Mouse (Mus musculus) intestine, embryonic 16.5 days (tissue): Measurements from ENCODE around the gene Iqgap2. TPM values are rescaled to one million over a fixed set of nuclear protein-coding genes. Genes with fewer than 3 reads are reported as not detected.

Experiments used
- ATAC-seq: fragments of 200-750 bp; cut with Nextera tagmentation; 2 replicates; pipeline ENCODE4 v1.8.0; 2017; ENCODE audit warnings: moderate TSS enrichment, moderate library complexity
- H3K27ac ChIP-seq: fragments of 300-500 bp; sonication (generic); 2 replicates; pipeline ENCODE4 v1.5.1; 2014; ENCODE audit warnings: mild to moderate bottlenecking, low read length
- H3K27me3 ChIP-seq: fragments of 300-500 bp; sonication (generic); replicated peaks from 2 replicates; pipeline ENCODE4 v1.6.1; 2014; ENCODE audit warnings: low read length, control low read depth, mixed read lengths; ENCODE audit not compliant: control insufficient read depth, insufficient read depth
- H3K36me3 ChIP-seq: fragments of 300-500 bp; sonication (generic); 2 replicates; pipeline ENCODE4 v1.6.1; 2014; ENCODE audit warnings: low read length, control low read depth; ENCODE audit not compliant: control insufficient read depth, insufficient read depth
- H3K4me1 ChIP-seq: fragments of 300-500 bp; sonication (generic); 2 replicates; pipeline ENCODE4 v1.6.1; 2014; ENCODE audit warnings: low read length, control low read depth, mixed read lengths; ENCODE audit not compliant: control insufficient read depth, insufficient read depth
- H3K4me2 ChIP-seq: fragments of 300-500 bp; sonication (generic); 2 replicates; pipeline ENCODE4 v1.6.1; 2014; ENCODE audit warnings: low read depth, low read length, control low read depth
- H3K4me3 ChIP-seq: fragments of 300-500 bp; sonication (generic); 2 replicates; pipeline ENCODE4 v1.5.1; 2014; ENCODE audit warnings: mild to moderate bottlenecking, low read length
- H3K9ac ChIP-seq: fragments of 300-500 bp; sonication (generic); 2 replicates; pipeline ENCODE4 v1.6.1; 2014; ENCODE audit warnings: low read depth, low read length
- H3K9me3 ChIP-seq: fragments of 300-500 bp; sonication (generic); 2 replicates; pipeline ENCODE4 v1.6.1; 2016; ENCODE audit warnings: low read length, control low read depth; ENCODE audit not compliant: control insufficient read depth
- WGBS: fragments of 180-500 bp; shearing (Covaris S2); extraction: QIAGEN DNeasy Blood & Tissue Kit; methylation state at CpG from one replicate; pipeline ENCODE4 v1.1.7; 2014; 5-methylcytosine and 5-hydroxymethylcytosine counted together
- polyA plus RNA-seq: library from polyadenylated mRNA; unstranded; fragments of >200 nt; fragmentation: Nextera tagmentation; extraction: Ambion mirVana; gene quantifications from 2 replicates; pipeline ENCODE4 v1.2.1, GENCODE M21; 2015

Gene Iqgap2
- polyA plus RNA-seq, 1 experiment from 2014 or later, result 29.4 TPM

- Histone ChIP-seq H3K9ac (no peak overlapping the region), H3K9me3 (no peaks in the 10 kb centered on the region), H3K36me3 (no peaks in the 10 kb centered on the region), H3K4me2 (no peak overlapping the region), H3K27me3 (no peaks in the 10 kb centered on the region), H3K4me1 (peaks cover 8% of the 10 kb centered on the region; the same call in 1 of the 2 replicates), H3K4me3 (no peak overlapping the region), H3K27ac (no peak overlapping the region)
- 76% methylated on average over 8 of the region's 8 CpGs for WGBS
- ATAC-seq, result no peak
Measured at GRCm38 (mm10) chr13:95868896-95869540, 22.7 kb downstream of the Iqgap2 start.

DNA sequence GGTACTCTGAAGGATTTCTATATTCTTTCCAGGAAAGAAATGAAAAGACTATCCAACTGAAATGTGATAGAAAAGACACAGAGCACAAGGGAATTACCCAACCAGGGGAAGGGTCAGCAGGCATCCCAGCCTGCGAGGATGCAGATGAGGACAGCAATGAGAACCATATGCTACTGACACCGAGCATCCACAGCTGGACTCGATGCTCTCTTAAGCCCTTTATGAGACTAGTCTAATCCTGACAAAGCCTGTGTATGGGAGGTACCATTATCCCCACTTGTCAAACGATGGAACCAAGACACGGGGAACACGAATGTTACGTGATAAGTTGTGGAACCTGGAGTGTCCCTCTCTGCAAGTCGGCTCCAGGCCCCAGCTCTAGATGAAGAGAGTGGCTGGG is 29.5 kb downstream of the Iqgap2 start:
- H3K27ac ChIP-seq, result no peak overlapping the region
- 0 out of 2 replicates have a peak, but pooled peaks have one; percentile 26 for ATAC-seq
- no peaks in the 10 kb centered on the region for H3K27me3 ChIP-seq
- WGBS, result 65% methylated on average over 8 of the region's 8 CpGs
- H3K4me2 ChIP-seq, result no peak overlapping the region
- peaks cover 6% of the 10 kb centered on the region; the same call in 1 of the 2 replicates for H3K4me1 ChIP-seq
- no peak overlapping the region for H3K9ac ChIP-seq
- H3K9me3 ChIP-seq, result no peaks in the 10 kb centered on the region
- H3K4me3 ChIP-seq, result no peak overlapping the region
- H3K36me3 ChIP-seq, result no peaks in the 10 kb centered on the region

DNA sequence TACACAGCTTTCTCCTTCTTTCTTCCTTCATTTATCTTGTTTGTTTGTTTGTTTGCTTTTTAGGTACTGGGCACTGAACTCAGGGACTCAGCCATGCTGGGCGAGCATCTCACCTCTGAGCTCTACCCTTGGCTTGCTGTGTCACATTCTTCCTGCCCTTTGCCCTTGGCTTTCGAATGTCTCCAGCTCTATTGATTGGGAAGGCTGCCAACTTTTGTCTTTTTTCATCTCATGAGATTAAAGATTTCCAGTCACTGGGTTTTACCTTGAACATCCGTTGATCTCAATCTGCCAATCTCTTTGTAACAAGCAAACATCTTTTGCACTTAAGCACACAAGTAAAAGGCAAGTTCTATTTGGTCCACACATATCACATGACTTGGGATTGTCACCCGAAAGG is 32.5 kb downstream of the Iqgap2 start:
- H3K9me3 ChIP-seq, result no peaks in the 10 kb centered on the region
- no peaks in the 10 kb centered on the region for H3K36me3 ChIP-seq
- H3K4me2 ChIP-seq, result no peak overlapping the region
- H3K4me3 ChIP-seq, result no peak overlapping the region
- H3K27me3 ChIP-seq, result no peaks in the 10 kb centered on the region
- no peak overlapping the region for H3K9ac ChIP-seq
- H3K4me1 ChIP-seq, result peaks cover 6% of the 10 kb centered on the region; the same call in 1 of the 2 replicates
- ATAC-seq, result no peak
- no peak overlapping the region for H3K27ac ChIP-seq
- WGBS, result 61% methylated on average over 4 of the region's 4 CpGs

DNA sequence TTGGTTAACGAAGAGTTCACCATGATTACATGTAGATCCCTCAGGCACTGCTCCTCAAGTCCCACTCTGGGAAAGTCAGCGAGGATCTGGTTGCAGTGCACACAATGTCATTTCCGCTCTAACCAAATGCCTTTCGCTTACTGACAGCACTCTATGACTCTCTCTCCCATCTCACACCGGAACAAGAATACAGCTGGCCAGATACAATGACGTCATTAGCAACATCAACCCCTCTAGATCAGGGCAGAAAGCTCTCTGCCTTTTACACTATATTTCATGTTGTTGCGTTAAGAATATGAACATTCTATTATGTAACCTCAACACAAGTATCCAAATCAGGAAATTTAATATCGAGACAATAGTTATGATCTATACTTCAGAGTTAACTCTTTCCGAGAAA is 32.9 kb downstream of the Iqgap2 start:
- H3K4me2 ChIP-seq, result no peak overlapping the region
- WGBS, result 77% methylated on average over 9 of the region's 9 CpGs

DNA sequence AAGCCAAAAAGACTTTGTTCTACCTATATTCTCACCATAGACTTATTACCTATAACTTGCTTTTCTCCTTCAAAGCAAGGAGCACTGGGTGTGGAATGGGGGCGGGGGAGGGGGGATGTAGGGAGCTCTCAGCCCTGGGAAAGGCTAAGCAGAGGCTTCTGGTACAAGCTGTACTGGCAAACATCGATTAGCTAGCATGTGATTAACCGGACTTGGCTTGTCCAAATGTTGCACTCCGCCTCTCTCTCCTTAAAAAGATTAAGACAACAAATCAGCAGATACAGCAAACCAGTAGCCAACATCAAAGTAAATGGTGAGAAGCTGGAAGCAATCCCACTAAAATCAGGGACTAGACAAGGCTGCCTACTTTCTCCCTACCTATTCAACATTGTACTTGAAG is 36.2 kb downstream of the Iqgap2 start:
- no peak for ATAC-seq
- 87% methylated on average over 4 of the region's 4 CpGs for WGBS
- Histone ChIP-seq H3K27me3 (no peaks in the 10 kb centered on the region), H3K4me3 (no peak overlapping the region), H3K36me3 (no peaks in the 10 kb centered on the region), H3K9ac (no peak overlapping the region), H3K4me2 (no peak overlapping the region), H3K4me1 (peaks cover 9% of the 10 kb centered on the region), H3K9me3 (no peaks in the 10 kb centered on the region), H3K27ac (no peak overlapping the region)

More for the DNA sequence above, 32.9 kb downstream of the Iqgap2 start:
- no peaks in the 10 kb centered on the region for H3K36me3 ChIP-seq
- H3K9me3 ChIP-seq, result no peaks in the 10 kb centered on the region
- peaks cover 6% of the 10 kb centered on the region; the same call in 1 of the 2 replicates for H3K4me1 ChIP-seq
- no peak for ATAC-seq
- no peak overlapping the region for H3K4me3 ChIP-seq
- no peaks in the 10 kb centered on the region for H3K27me3 ChIP-seq
- no peak overlapping the region for H3K9ac ChIP-seq
- no peak overlapping the region for H3K27ac ChIP-seq

DNA sequence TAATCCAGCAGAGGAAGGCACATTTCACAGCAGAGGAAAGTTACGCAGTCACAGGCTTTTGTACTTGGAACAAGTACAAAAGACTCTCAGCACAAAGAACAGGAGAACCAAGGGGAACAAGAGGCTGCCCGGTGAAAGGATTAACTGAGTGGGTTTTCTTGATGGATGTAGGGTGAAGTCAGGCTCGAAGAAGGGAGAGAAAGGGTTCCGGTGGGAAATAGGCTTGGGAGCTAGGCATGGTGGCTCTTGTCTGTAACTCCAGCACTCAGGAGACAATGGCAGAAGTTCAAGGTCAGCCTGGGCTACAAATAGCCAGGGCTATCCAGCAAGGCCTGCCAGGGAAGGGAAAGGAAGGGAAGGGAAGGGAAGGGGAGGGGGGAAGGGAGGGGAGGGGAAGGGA is 40.1 kb downstream of the Iqgap2 start:
- Histone ChIP-seq H3K9me3 (no peaks in the 10 kb centered on the region), H3K4me2 (no peak overlapping the region), H3K36me3 (no peaks in the 10 kb centered on the region), H3K4me1 (peaks cover 8% of the 10 kb centered on the region; the same call in 1 of the 2 replicates), H3K9ac (no peak overlapping the region), H3K4me3 (no peak overlapping the region), H3K27ac (no peak overlapping the region), H3K27me3 (no peaks in the 10 kb centered on the region)
- ATAC-seq, result no peak
- 74% methylated on average over 4 of the region's 4 CpGs for WGBS

DNA sequence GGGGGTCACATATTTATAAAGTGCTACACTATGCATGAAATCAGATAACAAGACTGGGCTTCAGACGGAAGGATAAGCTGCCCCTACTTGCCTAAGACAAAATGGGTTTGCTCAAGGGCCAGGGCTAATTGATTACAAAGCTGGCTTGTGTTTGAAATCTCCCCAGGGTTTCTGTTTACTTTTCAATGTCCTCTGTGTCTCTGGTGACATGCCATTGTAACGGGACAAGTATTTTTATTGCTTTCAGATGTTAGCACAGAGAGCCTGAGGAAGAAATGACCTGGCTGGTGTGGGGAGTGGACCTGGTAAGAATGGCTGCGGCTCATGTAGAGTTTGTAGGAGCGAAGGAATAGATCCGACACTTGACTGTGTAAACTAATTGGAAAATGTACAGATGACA is 41.3 kb downstream of the Iqgap2 start:
- H3K4me2 ChIP-seq, result no peak overlapping the region
- H3K36me3 ChIP-seq, result no peaks in the 10 kb centered on the region
- peaks cover 8% of the 10 kb centered on the region; the same call in 1 of the 2 replicates for H3K4me1 ChIP-seq
- whole genome bisulfite sequencing, result 42% methylated on average over 5 of the region's 5 CpGs
- no peak overlapping the region for H3K27ac ChIP-seq
- no peak overlapping the region for H3K4me3 ChIP-seq
- H3K9me3 ChIP-seq, result no peaks in the 10 kb centered on the region
- H3K27me3 ChIP-seq, result no peaks in the 10 kb centered on the region
- H3K9ac ChIP-seq, result no peak overlapping the region
- no peak for ATAC-seq

- Histone ChIP-seq H3K36me3 (no peaks in the 10 kb centered on the region), H3K27ac (no peak overlapping the region), H3K27me3 (no peaks in the 10 kb centered on the region), H3K4me3 (no peak overlapping the region), H3K9me3 (no peaks in the 10 kb centered on the region), H3K9ac (no peak overlapping the region), H3K4me1 (peaks cover 8% of the 10 kb centered on the region; the same call in 1 of the 2 replicates), H3K4me2 (no peak overlapping the region)
- WGBS, result 48% methylated on average over 7 of the region's 7 CpGs
- no peak for ATAC-seq
Measured at GRCm38 (mm10) chr13:95849501-95850007, 42.2 kb downstream of the Iqgap2 start.

DNA sequence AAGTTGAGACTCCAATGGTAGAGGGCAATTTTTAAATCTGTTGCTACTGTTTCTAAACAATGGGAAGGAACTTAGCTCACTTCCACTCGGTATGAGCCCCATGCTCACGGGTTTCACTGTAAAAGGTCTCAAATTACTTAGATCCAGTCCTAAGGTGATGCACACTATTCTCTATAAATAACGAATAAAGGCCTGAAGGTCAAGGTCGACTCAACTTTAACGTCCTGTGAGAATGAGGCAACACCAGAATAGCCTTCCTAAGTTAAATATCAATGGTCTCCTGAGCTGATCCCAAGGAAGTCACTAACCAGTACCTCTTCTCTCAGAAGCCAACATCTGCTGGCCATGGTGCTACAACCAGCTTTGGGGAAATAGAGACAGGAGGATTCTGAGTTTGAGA is 45.4 kb downstream of the Iqgap2 start:
- no peaks in the 10 kb centered on the region for H3K36me3 ChIP-seq
- ATAC-seq, result no peak
- H3K4me1 ChIP-seq, result peaks cover 13% of the 10 kb centered on the region
- H3K4me3 ChIP-seq, result no peak overlapping the region
- no peak overlapping the region for H3K4me2 ChIP-seq
- no peak overlapping the region for H3K9ac ChIP-seq
- 64% methylated on average over 5 of the region's 5 CpGs for WGBS
- H3K27me3 ChIP-seq, result no peaks in the 10 kb centered on the region
- H3K27ac ChIP-seq, result no peak overlapping the region
- no peaks in the 10 kb centered on the region for H3K9me3 ChIP-seq
